Mouse (Mus musculus): ENCODE data around the gene Caln1. TPM values are rescaled to one million over a fixed set of nuclear protein-coding genes. Genes with fewer than 3 reads are reported as not detected.
"Not testable (repeated sequence)": the region's sequence is repeated elsewhere in the genome, so short reads cannot be mapped to it uniquely, and the experiment has no call there.

Gene Caln1
- total RNA-seq, 2 experiments from 2014 or later = 0.36 to 0.56 TPM

GRCm38 (mm10) chr5:130563146-130563545 is 193.9 kb downstream of the Caln1 start:
- no peak for DNase-seq

GRCm38 (mm10) chr5:130566002-130566401 is 196.7 kb downstream of the Caln1 start:
- no peak for DNase-seq

DNA sequence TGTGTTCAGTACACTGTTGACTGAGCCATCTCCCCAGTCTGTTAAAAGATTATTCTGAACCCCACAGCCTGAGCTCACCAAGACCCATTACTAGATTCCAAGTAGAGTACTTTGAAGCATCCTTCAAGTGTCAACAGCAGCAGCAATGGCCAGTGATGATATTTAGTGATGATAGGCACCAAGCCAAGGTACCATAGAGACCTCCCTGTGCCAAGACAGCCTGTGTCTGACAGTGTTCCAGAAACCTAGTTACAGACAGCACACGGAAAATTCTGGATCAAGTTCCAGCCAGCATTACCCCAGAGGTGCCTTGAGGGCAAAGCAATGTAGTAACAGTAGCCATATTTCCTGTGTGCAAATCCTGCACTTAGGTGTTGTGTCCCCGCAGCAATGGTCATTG is 208.3 kb downstream of the Caln1 start:
- no peak for DNase-seq

GRCm38 (mm10) chr5:130584042-130584441 is 214.8 kb downstream of the Caln1 start:
- no peak for DNase-seq

DNA sequence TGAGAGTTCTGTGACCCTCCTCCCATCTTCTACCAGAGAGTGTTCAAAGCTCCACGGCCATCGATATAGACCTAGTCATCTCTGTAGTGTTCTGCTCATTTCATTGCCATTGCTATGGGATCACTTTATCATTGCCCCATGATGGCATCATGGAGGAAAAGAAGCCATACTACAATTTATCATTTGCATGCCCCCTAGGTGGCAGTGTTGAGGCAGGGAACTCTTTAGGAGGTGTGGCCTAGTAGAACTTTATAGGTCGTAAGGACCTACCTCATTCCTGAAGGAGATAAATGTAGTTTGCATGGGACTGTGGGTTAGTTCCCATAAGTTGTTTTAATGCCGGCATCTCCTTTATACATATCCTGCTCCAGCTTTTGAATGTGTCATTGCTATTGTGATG is 217.0 kb downstream of the Caln1 start:
- DNase-seq = no peak

- no peak for DNase-seq
Observed at GRCm38 (mm10) chr5:130596541-130596940, 227.3 kb downstream of the Caln1 start.

DNA sequence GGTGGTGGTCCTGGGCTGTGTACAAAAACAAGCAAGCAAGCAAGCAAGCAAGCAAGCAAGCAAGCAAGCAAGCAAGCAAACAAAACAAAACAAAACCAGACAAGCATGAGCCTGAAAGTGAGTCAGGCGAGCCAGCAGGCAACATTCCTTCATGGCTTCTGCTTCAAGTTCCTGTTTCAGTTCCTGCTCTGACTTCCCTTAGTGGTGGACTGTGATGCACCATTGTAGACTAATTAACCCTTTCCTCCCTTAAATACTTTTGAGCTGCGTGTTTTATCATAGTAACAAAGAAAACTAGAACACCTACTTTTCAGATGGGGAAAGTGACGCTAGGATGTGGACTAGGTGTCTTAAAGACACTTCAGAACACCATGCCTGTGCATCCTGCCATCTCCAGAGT is 244.4 kb downstream of the Caln1 start:
- DNase-seq = no peak

GRCm38 (mm10) chr5:130614209-130614608 is 245.0 kb downstream of the Caln1 start:
- no peak for DNase-seq

DNA sequence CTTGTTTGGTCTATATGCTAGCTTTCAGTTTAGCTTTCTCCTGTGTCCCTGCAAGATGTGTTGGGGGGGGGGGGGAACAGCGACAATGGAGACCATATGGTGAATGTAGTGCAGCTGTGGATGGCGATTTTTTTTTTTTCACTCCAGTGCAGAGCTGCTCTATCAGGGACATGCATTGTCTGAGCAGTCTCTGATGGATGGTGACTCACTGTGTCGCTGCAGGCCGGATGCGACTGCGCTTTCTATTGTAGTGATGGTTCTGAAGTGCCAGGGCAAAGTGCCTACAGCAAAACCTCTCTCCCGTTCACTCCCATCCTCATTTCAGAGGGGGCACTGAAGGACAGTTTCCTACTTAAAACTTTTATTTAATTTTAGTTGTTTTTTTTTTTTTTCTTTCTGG is 250.8 kb downstream of the Caln1 start:
- no peak for DNase-seq

GRCm38 (mm10) chr5:130623206-130623605 is 254.0 kb downstream of the Caln1 start:
- DNase-seq = peak; percentile 48

DNA sequence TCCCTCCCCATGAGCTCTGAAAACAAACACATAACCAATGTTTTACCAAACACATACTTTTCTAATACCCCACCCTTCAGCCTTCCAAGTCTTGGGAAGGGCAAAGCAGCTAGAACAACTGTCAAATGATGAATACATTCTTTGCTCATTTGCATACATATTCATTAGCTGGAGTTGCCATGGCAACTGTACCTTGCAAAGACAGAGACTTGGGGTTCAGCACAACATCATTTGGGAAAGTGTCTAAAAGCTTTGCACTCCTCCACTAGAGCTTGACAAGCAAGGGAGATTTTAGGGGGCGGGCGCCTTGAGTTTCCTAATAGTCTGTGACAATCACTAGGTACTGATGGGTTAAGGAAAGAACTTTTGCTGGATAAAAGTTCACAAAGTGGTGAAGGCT is 258.5 kb downstream of the Caln1 start:
- DNase-seq = no peak

- DNase-seq = no peak
Observed at GRCm38 (mm10) chr5:130635397-130635796, 266.1 kb downstream of the Caln1 start.

DNA sequence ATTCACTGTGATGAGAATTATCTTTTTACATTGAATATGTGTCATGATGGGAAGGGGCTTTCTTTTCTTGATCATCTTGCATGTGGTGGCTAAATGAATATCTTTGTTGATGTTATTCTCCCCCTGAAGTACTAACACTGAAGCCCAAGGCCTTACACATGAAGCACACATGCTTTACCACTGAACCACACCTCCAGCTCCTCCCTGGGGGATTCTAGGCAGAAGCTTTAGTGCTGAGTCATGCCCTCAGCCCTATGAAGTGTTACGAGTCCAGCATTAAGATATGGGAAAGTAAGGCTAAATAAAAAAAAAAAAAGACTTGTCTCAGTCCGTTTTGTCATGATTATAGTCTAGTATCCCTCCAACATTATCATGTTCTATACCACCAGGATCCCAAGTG is 272.6 kb downstream of the Caln1 start:
- DNase-seq = no peak

- DNase-seq = not testable (repeated sequence)
Observed at GRCm38 (mm10) chr5:130646126-130646525, 276.9 kb downstream of the Caln1 start.

DNA sequence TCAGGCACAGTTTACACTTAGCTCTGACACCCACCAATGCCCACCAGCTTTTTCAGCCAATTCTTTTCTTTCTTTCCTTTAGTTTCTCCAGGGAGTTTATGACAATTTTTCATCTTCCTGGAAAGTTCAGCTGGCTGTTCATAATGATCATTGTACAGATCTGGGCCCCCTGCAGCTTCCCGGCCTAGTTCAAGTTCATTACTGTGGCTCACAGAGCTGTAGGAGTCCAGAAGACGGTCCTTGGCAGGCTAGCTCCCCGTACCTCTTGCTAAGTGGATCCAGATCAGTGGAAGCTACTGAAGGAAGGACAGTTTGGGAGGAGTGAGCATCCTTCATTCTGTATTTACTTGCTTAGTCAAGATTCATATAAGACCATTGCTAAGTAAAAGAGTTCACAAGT is 288.9 kb downstream of the Caln1 start:
- no peak for DNase-seq

DNA sequence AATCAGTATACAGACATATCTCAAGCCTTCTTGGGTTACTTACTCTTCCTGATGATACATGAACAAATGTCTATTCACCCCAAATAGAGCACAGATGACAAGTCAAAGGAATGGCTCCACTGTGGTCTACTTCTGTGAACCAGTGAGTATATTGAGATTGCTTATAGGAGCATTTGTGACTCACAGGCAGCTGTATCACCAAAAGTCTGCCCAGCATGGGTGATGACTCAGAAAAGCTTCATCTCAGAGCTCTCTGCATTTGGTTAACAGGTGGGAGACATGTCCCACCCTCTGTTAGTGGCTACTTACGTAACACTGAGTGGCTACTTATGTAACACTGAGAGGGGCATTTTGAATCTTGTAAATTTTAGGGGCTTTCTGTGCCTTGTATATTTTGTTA is 296.8 kb downstream of the Caln1 start:
- no peak for DNase-seq

GRCm38 (mm10) chr5:130672588-130672987 is 303.3 kb downstream of the Caln1 start:
- DNase-seq = no peak

DNA sequence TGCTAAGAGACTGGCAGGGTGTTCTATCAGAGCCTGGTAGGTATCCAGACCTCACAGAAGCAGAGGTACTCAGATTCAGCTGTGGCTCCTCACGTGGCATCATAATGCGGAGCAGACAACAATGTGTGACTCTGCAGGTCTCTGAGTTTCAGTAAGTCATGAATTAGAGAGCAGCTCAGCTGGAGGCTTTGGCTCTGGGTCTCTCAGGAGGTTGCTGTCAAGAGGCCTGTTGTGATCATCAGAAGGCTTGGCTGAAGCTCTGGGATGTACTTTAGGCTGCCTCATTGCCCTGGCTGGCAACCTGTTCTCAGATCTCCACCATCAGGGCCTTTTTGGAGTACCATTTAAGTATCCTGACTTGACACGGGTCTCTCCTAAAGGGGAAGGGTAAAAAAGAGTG is 303.8 kb downstream of the Caln1 start:
- DNase-seq = no peak

- no peak for DNase-seq
Observed at GRCm38 (mm10) chr5:130677895-130678294, 308.6 kb downstream of the Caln1 start.

- DNase-seq = no peak
Observed at GRCm38 (mm10) chr5:130685911-130686658, 316.8 kb downstream of the Caln1 start.

GRCm38 (mm10) chr5:130688385-130689138 is 319.3 kb downstream of the Caln1 start:
- DNase-seq = no peak

DNA sequence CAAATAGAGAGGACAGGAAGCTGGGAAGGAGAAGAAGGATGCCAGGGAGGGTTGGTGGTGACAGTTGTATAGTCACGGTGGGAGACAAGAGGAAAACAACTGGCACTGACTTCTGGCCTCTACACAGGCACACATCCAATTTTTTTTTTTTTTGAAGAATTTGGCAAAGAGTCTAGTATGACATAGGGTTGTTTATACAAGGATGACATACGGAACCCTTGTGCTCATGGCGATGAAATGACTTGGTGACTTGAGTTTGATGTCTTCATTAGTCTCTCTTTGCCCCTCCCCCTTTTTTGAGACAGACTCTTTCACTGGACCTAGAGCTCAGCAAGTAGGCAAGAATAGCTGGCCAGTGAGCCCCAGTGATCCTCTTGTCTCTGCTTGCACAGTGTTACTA is 322.1 kb downstream of the Caln1 start:
- no peak for DNase-seq

DNA sequence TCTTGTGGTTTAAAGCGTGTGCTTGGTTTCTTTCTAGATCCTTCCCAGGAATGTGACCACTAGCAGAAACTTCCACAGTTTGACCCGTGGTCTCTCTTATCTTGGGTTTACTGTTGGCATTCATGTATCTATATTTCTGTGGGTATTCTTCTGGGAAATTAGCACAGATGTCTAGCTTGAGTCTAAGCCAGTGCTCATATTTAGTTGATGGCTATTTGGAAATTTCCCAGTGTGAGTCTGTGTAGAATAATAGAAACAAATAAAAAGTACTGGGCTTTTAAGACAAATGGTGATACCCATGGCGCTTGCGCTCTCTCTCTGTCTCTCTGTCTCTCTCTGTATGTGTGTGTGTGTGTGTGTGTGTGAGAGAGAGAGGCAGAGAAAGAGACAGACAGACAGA is 330.2 kb downstream of the Caln1 start:
- DNase-seq = no peak

GRCm38 (mm10) chr5:130701777-130702176 is 332.5 kb downstream of the Caln1 start:
- DNase-seq = no peak

Measured in gastrocnemius, postnatal 10 days (tissue).